Mouse (Mus musculus) heart, postnatal 0 days (tissue): Measurements from ENCODE around the gene Card11.

Experiments used
- CTCF ChIP-seq: IDR thresholded peaks from 2 replicates; pipeline ENCODE4 v1.5.1; 2016; ENCODE audit warnings: antibody characterized with exemption, control low read depth, low read depth
- EP300 ChIP-seq: IDR thresholded peaks from 2 replicates; pipeline ENCODE4 v1.6.1; 2016; ENCODE audit warnings: antibody characterized with exemption, low read depth

GRCm38 (mm10) chr5:140940257-140940922, 60.0 kb downstream of the Card11 start:
- TF ChIP-seq CTCF (no peak), EP300 (no peak)
